Mouse (Mus musculus): Measurements from ENCODE around the gene Rrp7a. TPM values are rescaled to one million over a fixed set of nuclear protein-coding genes. Genes with fewer than 3 reads are reported as not detected.

Rrp7a gene
- total and polyA plus RNA-seq, 3 experiments = 34.0 to 126 (median 73.2) TPM

DNA sequence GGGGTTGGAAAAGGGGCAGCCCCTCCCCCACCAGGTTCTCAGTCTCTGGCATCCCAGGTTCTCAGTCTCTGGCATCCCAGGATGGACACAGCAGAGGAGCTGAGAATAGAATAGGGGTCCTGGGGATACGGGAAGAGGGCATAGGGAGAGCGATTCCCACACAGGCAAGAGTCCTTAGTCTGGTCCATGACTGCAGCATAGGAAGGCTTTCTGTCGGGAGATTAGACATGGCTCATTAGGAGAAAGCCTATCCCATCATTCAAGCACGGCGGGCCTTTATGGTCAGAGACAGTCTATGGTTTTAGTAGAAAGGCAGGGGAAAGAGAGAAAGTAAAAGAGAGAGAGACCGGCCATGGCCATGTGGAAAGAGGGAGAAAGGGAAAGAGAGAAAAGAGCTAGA, 14.8 kb downstream of the Rrp7a start:
- H3K4me3 ChIP-seq (ENCODE audit: low read depth, low read length) = no peak overlapping the region
- H3K4me1 ChIP-seq (ENCODE audit: insufficient read depth, low read depth, low read length) = no peaks in the 10 kb centered on the region; the same call in 1 of the 2 replicates
- H3K27me3 ChIP-seq (ENCODE audit: insufficient read depth, low read length) = no peaks in the 10 kb centered on the region
- no peak for DNase-seq (ENCODE audit: low spot score)
- ATAC-seq (ENCODE audit: extremely low read depth, insufficient number of reproducible peaks, low FRiP score, poor library complexity, severe bottlenecking) = no peak
- H3K9me3 ChIP-seq (replicated peaks) = no peaks in the 10 kb centered on the region
- TF ChIP-seq GATA2 (IDR thresholded peaks at IDR 0.05; ENCODE audit: borderline replicate concordance, low read depth, low read length) (no peak), POLR2AphosphoS5 (IDR thresholded peaks at IDR 0.05; ENCODE audit: insufficient replicate concordance, low read depth, low read length) (no peak), CTCF (IDR thresholded peaks at IDR 0.05; ENCODE audit: low read depth, low read length) (no peak)
- peaks cover 75% of the 10 kb centered on the region for H3K36me3 ChIP-seq (replicated peaks)

DNA sequence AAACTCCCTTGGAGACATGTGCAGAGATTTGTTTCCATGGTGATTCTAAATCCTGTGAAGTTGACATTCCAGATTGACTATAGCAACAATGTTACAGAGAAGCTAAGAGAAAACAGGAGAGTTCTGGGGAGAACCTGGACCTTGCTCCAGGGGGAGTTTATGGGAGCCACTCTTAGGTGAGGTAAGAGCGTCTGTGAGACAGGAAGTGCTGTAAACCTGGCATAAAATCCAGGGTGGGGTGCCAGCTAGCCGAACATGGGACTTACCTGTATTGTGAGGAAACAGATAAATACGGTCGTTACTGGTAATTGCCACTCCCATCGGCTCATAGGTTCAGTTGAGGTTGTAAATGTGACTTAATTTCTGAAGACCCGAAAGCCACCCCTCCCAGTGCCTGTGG, 16.2 kb downstream of the Rrp7a start:
- ATAC-seq (ENCODE audit: extremely low read depth, insufficient number of reproducible peaks, low FRiP score, poor library complexity, severe bottlenecking) (no peak), DNase-seq (ENCODE audit: low spot score) (no peak)
- Histone ChIP-seq H3K27me3 (ENCODE audit: insufficient read depth, low read length) (no peaks in the 10 kb centered on the region), H3K9me3 (replicated peaks) (no peaks in the 10 kb centered on the region), H3K36me3 (replicated peaks) (peaks cover 86% of the 10 kb centered on the region), H3K4me3 (ENCODE audit: low read depth, low read length) (no peak overlapping the region), H3K4me1 (ENCODE audit: insufficient read depth, low read depth, low read length) (peaks cover 3% of the 10 kb centered on the region)
- no peak for TF ChIP-seq GATA2 (IDR thresholded peaks at IDR 0.05; ENCODE audit: borderline replicate concordance, low read depth, low read length)
- no peak for TF ChIP-seq POLR2AphosphoS5 (IDR thresholded peaks at IDR 0.05; ENCODE audit: insufficient replicate concordance, low read depth, low read length)
- no peak for TF ChIP-seq CTCF (IDR thresholded peaks at IDR 0.05; ENCODE audit: low read depth, low read length)
- no peak for TF ChIP-seq GATA1 (IDR thresholded peaks at IDR 0.05; ENCODE audit: borderline replicate concordance, low read length)
- TF ChIP-seq TAL1 (conservative IDR thresholded peaks at IDR 0.05; ENCODE audit: low read depth, low read length) = no peak

DNA sequence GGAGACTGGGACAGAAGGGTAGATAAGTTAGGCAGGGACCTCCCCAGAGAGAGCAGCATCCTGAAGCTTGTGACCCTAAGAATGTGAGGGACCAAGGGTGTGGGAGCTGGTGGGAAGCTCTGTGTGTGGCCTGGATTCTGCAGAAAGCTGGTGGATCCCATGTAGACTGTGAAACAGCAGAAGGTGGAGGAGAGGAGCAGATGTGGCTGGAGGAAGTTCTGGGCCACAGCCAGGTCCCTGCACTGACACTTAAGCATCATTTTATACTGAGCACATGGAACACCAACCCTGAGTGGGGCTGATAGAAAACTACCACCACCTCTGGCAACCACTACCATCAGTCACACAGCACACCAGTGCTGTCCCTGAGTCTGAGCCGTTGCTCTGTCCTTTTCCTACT, 19.5 kb downstream of the Rrp7a start:
- peaks cover 64% of the 10 kb centered on the region for H3K36me3 ChIP-seq (replicated peaks)
- no peak overlapping the region for H3K4me3 ChIP-seq (ENCODE audit: low read depth, low read length)
- no peak for TF ChIP-seq GATA2 (IDR thresholded peaks at IDR 0.05; ENCODE audit: borderline replicate concordance, low read depth, low read length)
- TF ChIP-seq POLR2AphosphoS5 (IDR thresholded peaks at IDR 0.05; ENCODE audit: insufficient replicate concordance, low read depth, low read length) = no peak
- no peak for TF ChIP-seq TAL1 (conservative IDR thresholded peaks at IDR 0.05; ENCODE audit: low read depth, low read length)
- TF ChIP-seq CTCF (IDR thresholded peaks at IDR 0.05; ENCODE audit: low read depth, low read length) = no peak
- no peak for TF ChIP-seq GATA1 (IDR thresholded peaks at IDR 0.05; ENCODE audit: borderline replicate concordance, low read length)
- DNase-seq (ENCODE audit: low spot score) = no peak
- ATAC-seq (ENCODE audit: extremely low read depth, insufficient number of reproducible peaks, low FRiP score, poor library complexity, severe bottlenecking) = no peak
- peaks cover 21% of the 10 kb centered on the region for H3K4me1 ChIP-seq (ENCODE audit: insufficient read depth, low read depth, low read length)
- H3K9me3 ChIP-seq (replicated peaks) = no peaks in the 10 kb centered on the region
- H3K27me3 ChIP-seq (ENCODE audit: insufficient read depth, low read length) = 0 out of 2 replicates have a peak, but pooled peaks cover under 1% of the 10 kb centered on the region

DNA sequence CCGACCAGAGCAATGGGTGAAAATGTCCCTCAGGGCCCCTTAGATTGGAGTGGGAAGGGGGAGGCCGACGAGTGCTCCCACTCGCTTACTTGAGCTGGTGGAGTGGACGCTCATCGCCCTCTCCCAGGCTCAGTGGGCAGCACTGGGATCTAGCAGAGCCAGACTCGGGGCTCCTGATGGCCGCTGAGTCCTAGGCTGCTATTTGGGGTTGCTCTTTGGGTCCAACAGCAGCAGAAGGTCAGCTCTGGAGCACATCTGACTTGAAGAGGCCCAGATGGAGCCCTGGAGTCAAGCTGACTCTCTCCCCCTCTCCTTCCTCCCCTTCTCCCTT, 22.3 kb downstream of the Rrp7a start:
- TF ChIP-seq GATA2 (IDR thresholded peaks at IDR 0.05; ENCODE audit: borderline replicate concordance, low read depth, low read length) = no peak
- TF ChIP-seq POLR2AphosphoS5 (IDR thresholded peaks at IDR 0.05; ENCODE audit: insufficient replicate concordance, low read depth, low read length) = no peak
- H3K4me3 ChIP-seq (ENCODE audit: low read depth, low read length) = peak overlapping the region; percentile 84
- DNase-seq (ENCODE audit: low spot score) = no peak
- H3K27me3 ChIP-seq (ENCODE audit: insufficient read depth, low read length) = 0 out of 2 replicates have a peak, but pooled peaks cover 3% of the 10 kb centered on the region
- H3K4me1 ChIP-seq (ENCODE audit: insufficient read depth, low read depth, low read length) = peaks cover 23% of the 10 kb centered on the region
- H3K9me3 ChIP-seq (replicated peaks) = no peaks in the 10 kb centered on the region
- peaks cover 39% of the 10 kb centered on the region for H3K36me3 ChIP-seq (replicated peaks)
- no peak for ATAC-seq (ENCODE audit: extremely low read depth, insufficient number of reproducible peaks, low FRiP score, poor library complexity, severe bottlenecking)

DNA sequence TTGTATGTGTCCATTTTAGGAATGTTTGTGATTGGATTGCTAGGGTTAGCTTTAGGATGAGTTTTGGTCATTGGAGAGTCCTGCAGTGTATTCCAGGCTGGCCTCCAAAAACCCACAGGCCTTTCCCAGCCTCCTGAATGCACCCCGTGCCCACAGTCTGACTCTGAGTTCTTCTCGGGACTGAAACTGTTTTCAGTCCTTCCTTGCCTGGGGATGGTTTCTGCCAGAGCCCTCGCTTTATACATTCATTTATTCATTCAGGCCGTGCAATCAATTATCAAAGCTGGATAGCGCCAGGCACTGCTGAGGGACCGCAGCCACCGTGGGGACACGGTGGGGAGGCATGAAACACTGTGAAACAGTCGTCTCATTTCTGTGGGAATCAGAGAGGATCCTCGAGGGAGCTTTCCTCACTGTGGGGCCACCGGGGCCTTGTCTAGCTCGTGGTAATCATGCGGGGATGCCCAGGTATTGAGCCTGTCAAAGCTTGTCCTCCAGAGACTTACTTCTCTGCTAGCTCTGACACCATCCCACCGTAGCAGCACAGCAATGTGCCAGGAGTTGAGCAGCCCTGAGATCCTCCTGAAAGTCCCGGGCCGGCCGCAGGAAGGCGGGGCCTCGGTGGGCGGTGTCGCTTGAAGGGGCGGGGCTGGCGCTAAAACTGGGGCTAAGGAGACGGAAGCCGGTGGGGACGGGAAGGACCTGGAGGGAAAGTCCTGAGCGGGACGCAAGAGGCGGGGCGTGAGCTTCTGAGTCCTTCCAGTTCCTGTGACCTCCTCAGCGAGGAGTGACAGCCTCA, 22.9 kb downstream of the Rrp7a start:
- Histone ChIP-seq H3K4me3 (ENCODE audit: low read depth, low read length) (peak overlapping the region; percentile 84), H3K4me1 (ENCODE audit: insufficient read depth, low read depth, low read length) (peaks cover 23% of the 10 kb centered on the region), H3K36me3 (replicated peaks) (peaks cover 33% of the 10 kb centered on the region), H3K9me3 (replicated peaks) (no peaks in the 10 kb centered on the region), H3K27me3 (ENCODE audit: insufficient read depth, low read length) (peaks cover 3% of the 10 kb centered on the region; the same call in 1 of the 2 replicates)
- ATAC-seq (ENCODE audit: extremely low read depth, insufficient number of reproducible peaks, low FRiP score, poor library complexity, severe bottlenecking) (peak; percentile 93), DNase-seq (ENCODE audit: low spot score) (peak; percentile 93)
- TF ChIP-seq POLR2AphosphoS5 (IDR thresholded peaks at IDR 0.05; ENCODE audit: insufficient replicate concordance, low read depth, low read length) (no peak), TAL1 (conservative IDR thresholded peaks at IDR 0.05; ENCODE audit: low read depth, low read length) (no peak), CTCF (IDR thresholded peaks at IDR 0.05; ENCODE audit: low read depth, low read length) (no peak), GATA2 (IDR thresholded peaks at IDR 0.05; ENCODE audit: borderline replicate concordance, low read depth, low read length) (no peak), GATA1 (IDR thresholded peaks at IDR 0.05; ENCODE audit: borderline replicate concordance, low read length) (no peak)

DNA sequence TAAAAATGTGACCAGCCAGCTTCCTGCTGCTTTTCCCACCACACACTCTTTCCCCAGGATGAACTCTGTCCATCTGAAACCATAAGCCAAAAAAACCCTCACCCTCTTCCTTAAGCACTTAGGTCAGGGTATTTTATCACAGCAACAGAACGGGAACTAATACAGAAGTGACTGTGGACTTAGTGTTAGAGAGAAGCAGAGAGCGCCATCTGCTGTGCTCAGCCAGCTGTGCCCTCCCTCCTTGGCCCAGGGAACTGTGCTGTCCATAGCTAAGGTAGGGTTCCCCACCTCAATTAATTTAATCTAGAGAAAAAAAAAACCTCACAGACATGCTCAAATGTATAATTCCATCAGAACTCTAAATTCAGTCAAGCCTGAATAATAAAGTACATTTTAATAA, 26.7 kb downstream of the Rrp7a start:
- TF ChIP-seq CTCF (IDR thresholded peaks at IDR 0.05; ENCODE audit: low read depth, low read length) (no peak), GATA2 (IDR thresholded peaks at IDR 0.05; ENCODE audit: borderline replicate concordance, low read depth, low read length) (no peak), POLR2AphosphoS5 (IDR thresholded peaks at IDR 0.05; ENCODE audit: insufficient replicate concordance, low read depth, low read length) (no peak)
- peaks cover 11% of the 10 kb centered on the region for H3K27me3 ChIP-seq (ENCODE audit: insufficient read depth, low read length)
- no peak for DNase-seq (ENCODE audit: low spot score)
- no peaks in the 10 kb centered on the region for H3K9me3 ChIP-seq (replicated peaks)
- H3K4me3 ChIP-seq (ENCODE audit: low read depth, low read length) = no peak overlapping the region
- H3K36me3 ChIP-seq (replicated peaks) = no peaks in the 10 kb centered on the region
- ATAC-seq (ENCODE audit: extremely low read depth, insufficient number of reproducible peaks, low FRiP score, poor library complexity, severe bottlenecking) = no peak
- H3K4me1 ChIP-seq (ENCODE audit: insufficient read depth, low read depth, low read length) = peaks cover 17% of the 10 kb centered on the region
